Mouse (Mus musculus) hindbrain, embryonic 15.5 days (tissue): ENCODE data around the gene Serpinb1c. TPM values are rescaled to one million over a fixed set of nuclear protein-coding genes. Genes with fewer than 3 reads are reported as not detected.
"Not testable (repeated sequence)": the region's sequence is repeated elsewhere in the genome, so short reads cannot be mapped to it uniquely, and the experiment has no call there.

Experiments used
- ATAC-seq: fragments of 200-750 bp; cut with Nextera tagmentation; 2 replicates; pipeline ENCODE4 v1.8.0; 2017; ENCODE audit warnings: low read depth, moderate number of reproducible peaks, moderate TSS enrichment; ENCODE audit not compliant: low FRiP score
- H3K27ac ChIP-seq: fragments of 300-500 bp; sonication (generic); replicated peaks from 2 replicates; pipeline ENCODE4 v1.5.1; 2015; ENCODE audit warnings: mild to moderate bottlenecking, inconsistent platforms
- H3K27me3 ChIP-seq: fragments of 300-500 bp; sonication (generic); 2 replicates; pipeline ENCODE4 v1.6.1; 2015; ENCODE audit warnings: control low read depth, inconsistent platforms
- H3K36me3 ChIP-seq: fragments of 300-500 bp; sonication (generic); 2 replicates; pipeline ENCODE4 v1.6.1; 2015; ENCODE audit warnings: control low read depth, inconsistent platforms
- H3K4me1 ChIP-seq: fragments of 300-500 bp; sonication (generic); replicated peaks from 2 replicates; pipeline ENCODE4 v1.6.1; 2015; ENCODE audit warnings: control low read depth, inconsistent platforms
- H3K4me2 ChIP-seq: fragments of 300-500 bp; sonication (generic); 2 replicates; pipeline ENCODE4 v1.6.1; 2015; ENCODE audit warnings: moderate library complexity, mild to moderate bottlenecking, inconsistent platforms
- H3K4me3 ChIP-seq: fragments of 300-500 bp; sonication (generic); 2 replicates; pipeline ENCODE4 v1.5.1; 2015; ENCODE audit warnings: mild to moderate bottlenecking, inconsistent platforms
- H3K9ac ChIP-seq: fragments of 300-500 bp; sonication (generic); 2 replicates; pipeline ENCODE4 v1.6.1; 2015; ENCODE audit warnings: inconsistent platforms
- H3K9me3 ChIP-seq: fragments of 300-500 bp; sonication (generic); 2 replicates; pipeline ENCODE4 v1.6.1; 2016; ENCODE audit warnings: control low read depth, inconsistent platforms
- WGBS: fragments of 180-500 bp; shearing (Covaris S2); methylation state at CpG from one replicate; pipeline ENCODE4 v1.1.7; 2015; 5-methylcytosine and 5-hydroxymethylcytosine counted together
- polyA plus RNA-seq: library from polyadenylated mRNA; unstranded; fragments of >200 nt; fragmentation: Nextera tagmentation; extraction: Ambion mirVana; gene quantifications from 2 replicates; pipeline ENCODE4 v1.2.1, GENCODE M21; 2015

The Serpinb1c gene
- 0.17 TPM in 1 of 2 replicates, not detected in the other for polyA plus RNA-seq

- no peaks in the 10 kb centered on the region for H3K36me3 ChIP-seq
- H3K4me2 ChIP-seq, result no peak within 1 kb of the TSS
- 0 out of 2 replicates have a peak, but pooled peaks cover 3% of the 10 kb centered on the region for H3K27me3 ChIP-seq
- no peak within 1 kb of the TSS for H3K9ac ChIP-seq
- no peaks in the 10 kb centered on the region for H3K4me1 ChIP-seq
- no peaks in the 10 kb centered on the region for H3K9me3 ChIP-seq
- no peak within 1 kb of the TSS for H3K4me3 ChIP-seq
- 80% methylated on average over 2 of the region's 2 CpGs for WGBS
- no peak for ATAC-seq
- H3K27ac ChIP-seq, result no peak within 1 kb of the TSS
Measured at GRCm38 (mm10) chr13:32898111-32898510, at the start of gene Serpinb1c. Gene Serpinb1c (minus strand): TSS chr13:32898211.

GRCm38 (mm10) chr13:32939191-32939590, 41.2 kb upstream of the Serpinb1c start:
- not testable (repeated sequence) for H3K4me3 ChIP-seq, H3K4me1 ChIP-seq, H3K9me3 ChIP-seq, ATAC-seq, H3K9ac ChIP-seq, H3K27ac ChIP-seq, H3K36me3 ChIP-seq, H3K27me3 ChIP-seq, H3K4me2 ChIP-seq
- WGBS, result 85% methylated on average over 3 of the region's 3 CpGs

DNA sequence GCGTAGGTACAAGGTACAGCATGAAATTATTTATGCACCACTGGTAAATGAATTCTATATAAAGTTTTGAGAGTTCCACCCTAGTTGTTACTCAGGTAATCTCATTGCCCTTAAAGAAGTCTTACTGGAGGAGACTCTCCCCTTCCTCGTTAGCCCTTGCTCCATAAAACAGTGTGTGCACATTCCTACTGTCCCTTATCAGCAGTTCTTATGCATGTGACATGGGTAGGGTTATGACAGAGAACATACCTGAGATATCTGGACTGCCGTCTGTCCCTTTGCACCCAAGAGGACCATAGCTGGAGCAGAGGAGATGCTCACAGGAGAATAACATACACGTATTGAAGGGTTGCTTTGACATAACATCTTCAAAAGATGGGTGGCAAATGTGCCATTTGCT, 40.3 kb upstream of the Serpinb1c start:
- H3K4me3 ChIP-seq, H3K4me2 ChIP-seq, H3K27me3 ChIP-seq, H3K27ac ChIP-seq, H3K9me3 ChIP-seq, H3K9ac ChIP-seq, H3K4me1 ChIP-seq, H3K36me3 ChIP-seq, ATAC-seq: not testable (repeated sequence)
- WGBS, result 87% methylated on average over 4 of the region's 4 CpGs

DNA sequence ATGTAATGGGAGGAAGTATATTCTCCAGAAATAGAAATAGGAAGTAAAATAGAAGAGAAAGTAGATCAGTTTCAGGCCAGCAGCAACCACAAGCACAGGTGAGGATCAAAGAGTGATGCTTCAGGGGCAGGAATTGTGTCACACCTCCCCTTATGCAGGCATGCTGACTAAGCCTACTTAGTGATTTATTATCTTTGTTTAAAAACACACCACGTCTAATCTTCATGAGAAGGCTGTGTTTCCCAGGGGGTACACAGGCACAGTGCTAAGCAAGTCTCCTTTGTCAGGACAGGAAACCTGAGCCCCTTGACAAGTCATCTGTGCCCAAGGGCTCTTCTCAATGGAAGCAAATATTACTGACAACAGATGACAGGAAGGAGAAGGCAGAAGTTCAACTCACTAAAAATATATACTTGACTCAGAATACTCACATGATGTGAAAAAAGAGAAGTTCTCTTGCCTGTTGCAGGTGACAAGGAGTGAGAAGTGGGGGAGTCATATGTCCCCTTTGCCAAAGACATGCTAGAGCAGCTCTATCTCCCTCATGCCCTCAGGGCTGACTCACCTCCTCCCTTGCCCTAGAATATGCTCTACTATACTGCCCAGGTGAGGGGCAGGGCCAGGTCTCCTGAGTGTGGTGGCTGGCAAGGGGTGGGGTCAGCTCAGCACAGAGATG, 36.8 kb upstream of the Serpinb1c start:
- H3K9me3 ChIP-seq, result no peaks in the 10 kb centered on the region
- 58% methylated on average over 1 of the region's 1 CpGs for WGBS
- no peak overlapping the region for H3K27ac ChIP-seq
- no peak overlapping the region for H3K4me3 ChIP-seq
- no peaks in the 10 kb centered on the region for H3K4me1 ChIP-seq
- H3K27me3 ChIP-seq, result no peaks in the 10 kb centered on the region
- no peak overlapping the region for H3K9ac ChIP-seq
- H3K4me2 ChIP-seq, result no peak overlapping the region
- no peak for ATAC-seq
- no peaks in the 10 kb centered on the region for H3K36me3 ChIP-seq

DNA sequence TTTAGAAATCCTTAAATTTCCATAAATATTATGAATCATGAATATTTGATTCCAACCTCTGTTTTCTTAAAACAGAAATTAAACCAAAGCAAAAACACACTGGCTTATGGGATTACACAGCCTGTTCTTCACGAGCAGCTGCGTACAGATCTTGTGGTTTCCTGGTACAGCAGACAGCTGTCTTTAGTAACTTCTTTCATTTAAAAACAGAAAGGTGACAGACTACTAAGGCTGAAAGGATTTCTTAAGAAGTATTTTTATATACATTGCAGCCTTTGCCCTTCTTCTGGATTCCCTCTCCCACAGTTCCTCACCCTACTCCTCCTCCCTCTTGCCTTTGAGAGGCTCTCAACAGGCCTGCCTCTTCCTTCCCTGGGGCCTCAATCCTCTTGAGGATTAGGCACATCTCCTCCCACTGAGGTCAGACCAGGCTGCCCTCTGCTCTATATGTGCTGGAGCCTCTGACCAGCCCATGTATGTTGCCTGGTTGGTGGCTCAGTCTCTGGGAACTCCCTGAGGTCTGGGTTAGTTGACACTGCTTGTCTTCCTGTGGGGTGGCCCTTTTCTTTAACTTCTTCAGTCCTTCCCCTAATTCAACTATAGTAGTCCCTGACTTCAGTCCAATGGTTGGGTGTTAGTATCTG, 31.2 kb upstream of the Serpinb1c start:
- no peak for ATAC-seq
- Histone ChIP-seq H3K36me3 (no peaks in the 10 kb centered on the region), H3K27me3 (no peaks in the 10 kb centered on the region), H3K9me3 (no peaks in the 10 kb centered on the region), H3K4me1 (no peaks in the 10 kb centered on the region), H3K4me3 (no peak overlapping the region), H3K9ac (no peak overlapping the region), H3K27ac (no peak overlapping the region), H3K4me2 (no peak overlapping the region)
- WGBS, result 93% methylated on average over 2 of the region's 2 CpGs

DNA sequence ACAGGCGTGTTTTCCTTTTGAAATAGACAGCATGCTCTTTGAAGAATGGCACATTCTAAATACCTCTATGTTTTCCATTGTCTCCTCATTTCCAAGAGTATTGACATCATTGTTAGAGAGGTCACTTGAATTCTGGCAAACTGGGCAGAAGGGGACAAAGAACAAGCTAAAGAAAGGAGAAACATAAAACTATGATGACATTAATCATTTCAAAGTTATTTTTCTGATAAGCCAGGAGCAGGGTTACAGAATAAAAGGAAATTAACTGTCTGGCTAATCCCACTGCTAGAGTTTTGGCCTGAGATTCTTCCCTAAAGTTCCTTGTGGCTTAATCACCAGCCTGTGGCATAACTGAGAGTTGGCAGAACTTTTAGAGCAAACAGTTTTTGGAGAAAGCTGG, 29.2 kb upstream of the Serpinb1c start:
- Histone ChIP-seq H3K9ac (no peak overlapping the region), H3K4me3 (no peak overlapping the region), H3K4me1 (no peaks in the 10 kb centered on the region), H3K27me3 (no peaks in the 10 kb centered on the region), H3K4me2 (no peak overlapping the region), H3K27ac (no peak overlapping the region), H3K36me3 (no peaks in the 10 kb centered on the region), H3K9me3 (no peaks in the 10 kb centered on the region)
- 67% methylated on average over 1 of the region's 1 CpGs for WGBS
- no peak for ATAC-seq

- H3K27ac ChIP-seq, result no peak overlapping the region
- no peaks in the 10 kb centered on the region for H3K36me3 ChIP-seq
- H3K4me1 ChIP-seq, result no peaks in the 10 kb centered on the region
- no peaks in the 10 kb centered on the region for H3K9me3 ChIP-seq
- H3K4me3 ChIP-seq, result no peak overlapping the region
- H3K27me3 ChIP-seq, result no peaks in the 10 kb centered on the region
- WGBS, result 79% methylated on average over 2 of the region's 2 CpGs
- ATAC-seq, result no peak
- no peak overlapping the region for H3K4me2 ChIP-seq
- H3K9ac ChIP-seq, result no peak overlapping the region
Measured at GRCm38 (mm10) chr13:32926661-32927060, 28.6 kb upstream of the Serpinb1c start.

- H3K4me3 ChIP-seq, result no peak overlapping the region
Measured at GRCm38 (mm10) chr13:32924578-32925360, 26.8 kb upstream of the Serpinb1c start.

DNA sequence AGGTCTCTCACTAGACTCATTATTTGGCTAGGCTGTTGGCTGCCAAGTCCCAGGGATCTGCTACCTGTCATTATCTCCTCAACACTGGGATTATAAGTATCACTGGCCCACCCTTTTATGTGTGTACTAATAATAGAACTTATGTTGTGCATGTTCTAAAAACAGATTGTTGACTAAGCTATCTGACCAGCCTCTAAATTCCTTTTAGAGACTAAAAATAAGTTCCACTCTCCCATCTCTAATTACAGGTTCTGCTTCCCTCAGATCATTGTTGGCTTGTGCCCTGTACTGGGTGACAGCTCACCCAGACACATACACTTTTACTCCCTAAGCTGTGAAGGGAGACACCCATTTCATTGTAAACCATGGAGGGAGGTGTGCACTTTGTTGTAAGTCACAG, 24.6 kb upstream of the Serpinb1c start:
- Histone ChIP-seq H3K36me3 (no peaks in the 10 kb centered on the region), H3K27ac (no peak overlapping the region), H3K27me3 (no peaks in the 10 kb centered on the region), H3K9me3 (no peaks in the 10 kb centered on the region), H3K4me2 (no peak overlapping the region), H3K9ac (no peak overlapping the region), H3K4me3 (no peak overlapping the region), H3K4me1 (no peaks in the 10 kb centered on the region)
- ATAC-seq, result no peak

More at GRCm38 (mm10) chr13:32924578-32925360, 26.8 kb upstream of the Serpinb1c start:
- WGBS, result 64% methylated on average over 7 of the region's 7 CpGs
- Histone ChIP-seq H3K9me3 (no peaks in the 10 kb centered on the region), H3K27ac (no peak overlapping the region), H3K4me1 (no peaks in the 10 kb centered on the region), H3K9ac (no peak overlapping the region), H3K4me2 (no peak overlapping the region), H3K36me3 (no peaks in the 10 kb centered on the region), H3K27me3 (no peaks in the 10 kb centered on the region)
- no peak for ATAC-seq

DNA sequence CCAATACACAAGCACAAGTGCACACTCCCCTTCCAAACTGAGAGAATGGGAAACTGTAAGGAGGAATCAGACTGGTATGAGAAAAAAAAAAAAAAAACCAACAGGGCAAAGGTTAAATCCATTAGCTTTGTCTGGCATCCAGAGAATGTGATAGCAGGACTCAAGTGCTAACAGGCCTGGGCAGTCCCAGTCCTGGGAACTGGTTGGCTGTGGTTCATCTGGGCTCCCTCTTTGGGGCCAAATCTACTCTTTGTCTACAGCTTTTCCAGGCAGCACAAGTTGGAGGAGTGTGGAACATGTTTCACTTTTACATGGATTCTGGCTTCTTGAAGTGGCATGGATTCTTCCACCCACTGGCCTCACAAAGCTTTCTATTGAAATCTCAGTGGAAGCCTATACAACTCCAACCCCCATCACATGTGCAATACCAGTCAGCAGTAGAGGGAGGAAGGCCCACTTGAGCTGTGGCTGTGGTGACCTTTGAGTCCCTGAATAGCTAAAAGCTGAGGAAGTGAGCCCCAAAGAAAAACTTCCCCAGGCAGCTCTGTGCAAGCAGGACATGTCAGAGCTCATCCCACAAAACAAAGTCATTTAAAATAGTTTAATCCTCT, 14.9 kb upstream of the Serpinb1c start:
- no peaks in the 10 kb centered on the region for H3K9me3 ChIP-seq
- H3K9ac ChIP-seq, result no peak overlapping the region
- no peak overlapping the region for H3K27ac ChIP-seq
- no peaks in the 10 kb centered on the region for H3K36me3 ChIP-seq
- H3K4me2 ChIP-seq, result no peak overlapping the region
- ATAC-seq, result no peak
- H3K4me3 ChIP-seq, result no peak overlapping the region
- H3K27me3 ChIP-seq, result no peaks in the 10 kb centered on the region
- no peaks in the 10 kb centered on the region for H3K4me1 ChIP-seq

DNA sequence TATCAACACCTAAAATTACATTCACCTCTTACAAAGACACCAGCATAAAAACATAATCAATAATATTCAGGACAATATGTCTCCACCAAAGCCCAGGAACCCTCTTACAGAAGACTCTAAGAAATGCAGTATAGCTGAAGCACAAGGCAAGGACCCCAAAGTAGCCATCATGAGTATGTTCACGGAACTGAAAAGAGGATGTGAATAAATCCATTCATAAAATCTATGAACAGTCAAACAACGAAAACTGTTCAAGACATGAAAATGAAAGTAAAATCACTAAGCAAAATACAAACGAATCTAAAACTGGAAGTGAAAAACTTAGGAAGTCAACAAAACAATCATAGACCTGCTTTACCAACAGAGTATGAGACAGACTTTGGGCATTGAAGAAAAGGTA, 10.2 kb upstream of the Serpinb1c start:
- Histone ChIP-seq H3K9ac (no peak overlapping the region), H3K27me3 (no peaks in the 10 kb centered on the region), H3K4me1 (no peaks in the 10 kb centered on the region), H3K4me2 (no peak overlapping the region), H3K9me3 (no peaks in the 10 kb centered on the region), H3K4me3 (no peak overlapping the region), H3K36me3 (no peaks in the 10 kb centered on the region), H3K27ac (no peak overlapping the region)
- WGBS, result 90% methylated on average over 3 of the region's 3 CpGs
- ATAC-seq, result no peak
